Mouse (Mus musculus): Measurements from ENCODE around the gene Rcor1.

Rcor1 gene

GRCm38 (mm10) chr12:111124601-111125260 lies 85.6 kb downstream of the Rcor1 start:
- DNase-seq (ENCODE audit: low read depth, low spot score) = no peak

GRCm38 (mm10) chr12:111125666-111126065 lies 86.5 kb downstream of the Rcor1 start:
- no peak for DNase-seq (ENCODE audit: low read depth, low spot score)

GRCm38 (mm10) chr12:111134169-111134568 lies 95.0 kb downstream of the Rcor1 start:
- DNase-seq (ENCODE audit: low read depth, low spot score) = no peak

- no peak for DNase-seq (ENCODE audit: low read depth, low spot score)
Observed at GRCm38 (mm10) chr12:111134791-111135733, 95.9 kb downstream of the Rcor1 start.

- no peak for DNase-seq (ENCODE audit: low read depth, low spot score)
Observed at GRCm38 (mm10) chr12:111135953-111136352, 96.8 kb downstream of the Rcor1 start.

GRCm38 (mm10) chr12:111137079-111137478 lies 97.9 kb downstream of the Rcor1 start:
- DNase-seq (ENCODE audit: low read depth, low spot score) = peak; percentile 24

GRCm38 (mm10) chr12:111143005-111143508 lies 103.9 kb downstream of the Rcor1 start:
- peak; percentile 92 for DNase-seq (ENCODE audit: low read depth, low spot score)

GRCm38 (mm10) chr12:111143509-111144063 lies 104.4 kb downstream of the Rcor1 start:
- no peak for DNase-seq (ENCODE audit: low read depth, low spot score)

- no peak for DNase-seq (ENCODE audit: low read depth, low spot score)
Observed at GRCm38 (mm10) chr12:111144598-111144997, 105.4 kb downstream of the Rcor1 start.

GRCm38 (mm10) chr12:111145269-111145668 lies 106.1 kb downstream of the Rcor1 start:
- DNase-seq (ENCODE audit: low read depth, low spot score) = no peak

- DNase-seq (ENCODE audit: low read depth, low spot score) = no peak
Observed at GRCm38 (mm10) chr12:111149495-111150235, 110.5 kb downstream of the Rcor1 start.

- DNase-seq (ENCODE audit: low read depth, low spot score) = peak; percentile 53
Observed at GRCm38 (mm10) chr12:111150236-111150596, 111.1 kb downstream of the Rcor1 start.

- DNase-seq (ENCODE audit: low read depth, low spot score) = no peak
Observed at GRCm38 (mm10) chr12:111151422-111152156, 112.4 kb downstream of the Rcor1 start.

GRCm38 (mm10) chr12:111152579-111152978 lies 113.4 kb downstream of the Rcor1 start:
- no peak for DNase-seq (ENCODE audit: low read depth, low spot score)

GRCm38 (mm10) chr12:111152981-111153710 lies 114.0 kb downstream of the Rcor1 start:
- no peak for DNase-seq (ENCODE audit: low read depth, low spot score)

GRCm38 (mm10) chr12:111153946-111154345 lies 114.8 kb downstream of the Rcor1 start:
- DNase-seq (ENCODE audit: low read depth, low spot score) = no peak

- no peak for DNase-seq (ENCODE audit: low read depth, low spot score)
Observed at GRCm38 (mm10) chr12:111154641-111155040, 115.5 kb downstream of the Rcor1 start.

- no peak for DNase-seq (ENCODE audit: low read depth, low spot score)
Observed at GRCm38 (mm10) chr12:111155756-111156155, 116.6 kb downstream of the Rcor1 start.

- no peak for DNase-seq (ENCODE audit: low read depth, low spot score)
Observed at GRCm38 (mm10) chr12:111159659-111160428, 120.7 kb downstream of the Rcor1 start.
